Mouse (Mus musculus): ENCODE measurements around the gene Gm10320. TPM values are rescaled to one million over a fixed set of nuclear protein-coding genes. Genes with fewer than 3 reads are reported as not detected.

The Gm10320 gene
- polyA plus RNA-seq, 1 experiment from 2014 or later: 2.0 TPM

GRCm38 (mm10) chr13:98534190-98534912 lies 42.5 kb upstream of the Gm10320 start:
- TF ChIP-seq CTCF (IDR thresholded peaks at IDR 0.05) (no peak), EP300 (IDR thresholded peaks at IDR 0.05) (no peak)
- H3K36me3 ChIP-seq (ENCODE audit: insufficient read depth, low read length): no peaks in the 10 kb centered on the region
- 13% methylated on average over 18 of the region's 18 CpGs for WGBS
- DNase-seq (ENCODE audit: low spot score): peak; percentile 82
- ATAC-seq: peak; percentile 73
- H3K4me3 ChIP-seq (ENCODE audit: low read depth, low read length): no peak overlapping the region
- peak overlapping the region; percentile 37 for H3K4me2 ChIP-seq (replicated peaks; ENCODE audit: low read depth, low read length)
- no peaks in the 10 kb centered on the region for H3K27me3 ChIP-seq (replicated peaks; ENCODE audit: insufficient read depth, low read length)
- no peak overlapping the region for H3K27ac ChIP-seq (ENCODE audit: low read length)
- H3K9ac ChIP-seq (replicated peaks; ENCODE audit: low read depth): no peak overlapping the region
- H3K4me1 ChIP-seq (ENCODE audit: insufficient read depth, low read depth, low read length): no peaks in the 10 kb centered on the region
- H3K9me3 ChIP-seq (ENCODE audit: low read length): no peaks in the 10 kb centered on the region

- peak; percentile 28 for DNase-seq (ENCODE audit: low spot score)
- no peak overlapping the region for H3K9ac ChIP-seq (replicated peaks; ENCODE audit: low read depth)
- H3K4me2 ChIP-seq (replicated peaks; ENCODE audit: low read depth, low read length): no peak overlapping the region
- no peaks in the 10 kb centered on the region for H3K4me1 ChIP-seq (ENCODE audit: insufficient read depth, low read depth, low read length)
- peak; percentile 35; the same call in 1 of the 2 replicates for ATAC-seq
- H3K4me3 ChIP-seq (ENCODE audit: low read depth, low read length): no peak overlapping the region
- no peaks in the 10 kb centered on the region for H3K36me3 ChIP-seq (ENCODE audit: insufficient read depth, low read length)
- 26% methylated on average over 9 of the region's 9 CpGs for WGBS
- TF ChIP-seq CTCF (IDR thresholded peaks at IDR 0.05): no peak
- no peak for TF ChIP-seq EP300 (IDR thresholded peaks at IDR 0.05)
- H3K27ac ChIP-seq (ENCODE audit: low read length): no peak overlapping the region
- no peaks in the 10 kb centered on the region for H3K27me3 ChIP-seq (replicated peaks; ENCODE audit: insufficient read depth, low read length)
- no peaks in the 10 kb centered on the region for H3K9me3 ChIP-seq (ENCODE audit: low read length)
These were observed 41.6 kb upstream of the Gm10320 start for GRCm38 (mm10) chr13:98533415-98533814.

GRCm38 (mm10) chr13:98532699-98533375 lies 41.0 kb upstream of the Gm10320 start:
- no peak overlapping the region for H3K9ac ChIP-seq (replicated peaks; ENCODE audit: low read depth)
- H3K27ac ChIP-seq (ENCODE audit: low read length): no peak overlapping the region
- H3K9me3 ChIP-seq (ENCODE audit: low read length): no peaks in the 10 kb centered on the region
- no peaks in the 10 kb centered on the region for H3K36me3 ChIP-seq (ENCODE audit: insufficient read depth, low read length)
- TF ChIP-seq EP300 (IDR thresholded peaks at IDR 0.05) (no peak), CTCF (IDR thresholded peaks at IDR 0.05) (no peak)
- ATAC-seq (no peak), DNase-seq (ENCODE audit: low spot score) (no peak)
- H3K4me2 ChIP-seq (replicated peaks; ENCODE audit: low read depth, low read length): no peak overlapping the region
- WGBS: 53% methylated on average over 12 of the region's 12 CpGs
- H3K4me1 ChIP-seq (ENCODE audit: insufficient read depth, low read depth, low read length): no peaks in the 10 kb centered on the region
- H3K4me3 ChIP-seq (ENCODE audit: low read depth, low read length): no peak overlapping the region
- H3K27me3 ChIP-seq (replicated peaks; ENCODE audit: insufficient read depth, low read length): no peaks in the 10 kb centered on the region

- no peak overlapping the region for H3K9ac ChIP-seq (replicated peaks; ENCODE audit: low read depth)
- H3K27ac ChIP-seq (ENCODE audit: low read length): no peak overlapping the region
- H3K27me3 ChIP-seq (replicated peaks; ENCODE audit: insufficient read depth, low read length): no peaks in the 10 kb centered on the region
- H3K4me1 ChIP-seq (ENCODE audit: insufficient read depth, low read depth, low read length): no peaks in the 10 kb centered on the region
- 80% methylated on average over 9 of the region's 9 CpGs for WGBS
- no peak overlapping the region for H3K4me2 ChIP-seq (replicated peaks; ENCODE audit: low read depth, low read length)
- DNase-seq (ENCODE audit: low spot score) (no peak), ATAC-seq (no peak)
- no peaks in the 10 kb centered on the region for H3K36me3 ChIP-seq (ENCODE audit: insufficient read depth, low read length)
- no peak for TF ChIP-seq CTCF (IDR thresholded peaks at IDR 0.05)
- TF ChIP-seq EP300 (IDR thresholded peaks at IDR 0.05): no peak
- H3K4me3 ChIP-seq (ENCODE audit: low read depth, low read length): no peak overlapping the region
- H3K9me3 ChIP-seq (ENCODE audit: low read length): no peaks in the 10 kb centered on the region
These were observed 40.2 kb upstream of the Gm10320 start for GRCm38 (mm10) chr13:98531976-98532375.

- H3K9ac ChIP-seq (replicated peaks; ENCODE audit: low read depth): no peak overlapping the region
- H3K4me1 ChIP-seq (ENCODE audit: insufficient read depth, low read depth, low read length): no peaks in the 10 kb centered on the region
- no peak overlapping the region for H3K27ac ChIP-seq (ENCODE audit: low read length)
- no peaks in the 10 kb centered on the region for H3K27me3 ChIP-seq (replicated peaks; ENCODE audit: insufficient read depth, low read length)
- H3K36me3 ChIP-seq (ENCODE audit: insufficient read depth, low read length): no peaks in the 10 kb centered on the region
- H3K9me3 ChIP-seq (ENCODE audit: low read length): no peaks in the 10 kb centered on the region
- 17% methylated on average over 3 of the region's 3 CpGs for WGBS
- H3K4me3 ChIP-seq (ENCODE audit: low read depth, low read length): no peak overlapping the region
- no peak overlapping the region for H3K4me2 ChIP-seq (replicated peaks; ENCODE audit: low read depth, low read length)
- TF ChIP-seq EP300 (IDR thresholded peaks at IDR 0.05) (no peak), CTCF (IDR thresholded peaks at IDR 0.05) (no peak)
- no peak for ATAC-seq
- DNase-seq (ENCODE audit: low spot score): no peak
These were observed 39.5 kb upstream of the Gm10320 start for GRCm38 (mm10) chr13:98531306-98531705.

- no peak overlapping the region for H3K27ac ChIP-seq (ENCODE audit: low read length)
- DNase-seq (ENCODE audit: low spot score): no peak
- H3K4me2 ChIP-seq (replicated peaks; ENCODE audit: low read depth, low read length): no peak overlapping the region
- TF ChIP-seq EP300 (IDR thresholded peaks at IDR 0.05): no peak
- no peak for TF ChIP-seq CTCF (IDR thresholded peaks at IDR 0.05)
- no peaks in the 10 kb centered on the region for H3K27me3 ChIP-seq (replicated peaks; ENCODE audit: insufficient read depth, low read length)
- 49% methylated on average over 6 of the region's 6 CpGs for WGBS
- no peak overlapping the region for H3K4me3 ChIP-seq (ENCODE audit: low read depth, low read length)
- H3K36me3 ChIP-seq (ENCODE audit: insufficient read depth, low read length): no peaks in the 10 kb centered on the region
- H3K9ac ChIP-seq (replicated peaks; ENCODE audit: low read depth): no peak overlapping the region
- no peaks in the 10 kb centered on the region for H3K4me1 ChIP-seq (ENCODE audit: insufficient read depth, low read depth, low read length)
- H3K9me3 ChIP-seq (ENCODE audit: low read length): no peaks in the 10 kb centered on the region
- no peak for ATAC-seq
These were observed 32.0 kb upstream of the Gm10320 start for GRCm38 (mm10) chr13:98523719-98524316.
